Comparison of ENCODE assay signal across 9 mouse cellular contexts in the genomic region with DNA sequence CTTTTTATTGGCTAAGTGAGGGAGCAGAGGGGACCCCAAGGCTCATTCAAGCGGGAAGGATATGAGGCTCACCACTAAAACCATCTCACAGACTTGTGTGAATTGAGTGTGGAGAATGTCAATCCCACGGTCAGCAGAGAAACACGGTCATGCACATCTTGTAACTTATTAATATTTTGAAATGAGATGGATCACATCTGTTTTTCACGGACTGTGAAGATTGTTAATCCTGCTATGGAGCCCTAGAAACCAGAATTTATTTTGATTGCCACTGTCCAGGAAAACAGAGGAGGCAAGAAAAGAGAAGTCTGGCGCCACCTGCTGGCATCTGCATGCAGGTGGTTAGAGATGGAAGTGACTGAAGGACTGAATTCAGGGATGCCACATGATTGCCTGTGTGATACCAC. TPM values are rescaled to one million over a fixed set of nuclear protein-coding genes. Genes with fewer than 3 reads are reported as not detected.
DNase-seq lines count a peak whose midpoint lies in the region; ATAC-seq lines count a peak whose summit lies in the region.
"Had no signal": no experiment of that assay in that cellular context is flagged by ENCODE, and none has a peak within 500 bp of the region (broad histone marks: within the 10 kb centered on the region; RNA-seq: fewer than 3 reads in every experiment).

No protein-coding gene starts in this region.

- intact Hi-C loops in heart, postnatal 10 days (cut with DNase I): loop anchor here (1.0 kb wide), 2 partner anchors 88 to 147 kb away; no protein-coding TSS in a partner anchor
- intact Hi-C loops in heart, postnatal 25 days (cut with DNase I): loop anchor here (1.0 to 2.0 kb wide), 2 partner anchors 88 to 147 kb away; no protein-coding TSS in a partner anchor
- intact Hi-C loops in left cerebral cortex, postnatal 10 days (cut with DNase I): loop anchor here (1.0 to 10.0 kb wide), 3 partner anchors 68 to 145 kb away; no protein-coding TSS in a partner anchor

- H3K27ac ChIP-seq in intestine, embryonic 16.5 days (ENCODE audit: low read length): no peak overlapping the region
- H3K27ac ChIP-seq in midbrain, embryonic 14.5 days (replicated peaks; ENCODE audit: low read depth, low read length): no peak overlapping the region

- H3K27me3 ChIP-seq in intestine, embryonic 16.5 days (replicated peaks; ENCODE audit: control insufficient read depth, insufficient read depth, low read length): no peaks in the 10 kb centered on the region
- H3K27me3 ChIP-seq in midbrain, embryonic 14.5 days (ENCODE audit: control insufficient read depth, insufficient read depth, low read length): no peaks in the 10 kb centered on the region
- H3K27me3 ChIP-seq in splenic B cell, adult 2 months (ENCODE audit: control insufficient read depth, insufficient read depth, low read length, poor library complexity, severe bottlenecking): no peaks in the 10 kb centered on the region

- no peaks in the 10 kb centered on the region; the same call in 1 of the 2 replicates for H3K4me1 ChIP-seq in intestine, embryonic 16.5 days (ENCODE audit: control insufficient read depth, insufficient read depth, low read length)
- H3K4me1 ChIP-seq in midbrain, embryonic 14.5 days (ENCODE audit: control insufficient read depth, insufficient read depth, low read length): no peaks in the 10 kb centered on the region

- no peak overlapping the region for H3K4me2 ChIP-seq in intestine, embryonic 16.5 days (ENCODE audit: low read depth, low read length)
- H3K4me2 ChIP-seq in midbrain, embryonic 14.5 days (ENCODE audit: low read length): no peak overlapping the region

- WGBS in intestine, embryonic 16.5 days: 35% methylated on average over 5 of the region's 5 CpGs
- 41% methylated on average over 5 of the region's 5 CpGs for WGBS in midbrain, embryonic 14.5 days

- H3K4me3 ChIP-seq in intestine, embryonic 16.5 days (ENCODE audit: low read length): no peak overlapping the region
- no peak overlapping the region for H3K4me3 ChIP-seq in midbrain, embryonic 14.5 days (replicated peaks; ENCODE audit: low read depth, low read length)

- no peaks in the 10 kb centered on the region for H3K9me3 ChIP-seq in intestine, embryonic 16.5 days (ENCODE audit: control insufficient read depth, low read length)
- no peaks in the 10 kb centered on the region for H3K9me3 ChIP-seq in midbrain, embryonic 14.5 days (ENCODE audit: control insufficient read depth, low read length)

- H3K36me3 ChIP-seq in intestine, embryonic 16.5 days (ENCODE audit: control insufficient read depth, insufficient read depth, low read length): no peaks in the 10 kb centered on the region
- no peaks in the 10 kb centered on the region for H3K36me3 ChIP-seq in midbrain, embryonic 14.5 days (ENCODE audit: control insufficient read depth, insufficient read depth, low read length)
- H3K36me3 ChIP-seq in splenic B cell, adult 2 months (ENCODE audit: control insufficient read depth, insufficient read depth, low read length, poor library complexity, severe bottlenecking): no peaks in the 10 kb centered on the region

- no peak overlapping the region for H3K9ac ChIP-seq in intestine, embryonic 16.5 days (ENCODE audit: low read depth, low read length)
- no peak overlapping the region for H3K9ac ChIP-seq in midbrain, embryonic 14.5 days (replicated peaks; ENCODE audit: low read length)

- peak; percentile 55 to 79 for DNase-seq in heart, postnatal 10 days
- no peak for DNase-seq in heart, postnatal 25 days (ENCODE audit: low spot score)
- DNase-seq in cerebellum, adult 9-10 months: peak; percentile 38
- peak; percentile 14 to 85 for DNase-seq in frontal cortex, adult 2 months (ENCODE audit: extremely low spot score in 1 of 2, low spot score in 1 of 2)
- peak; percentile 60 to 78 for DNase-seq in left cerebral cortex, postnatal 10 days (ENCODE audit: extremely low spot score in 1 of 2, low spot score in 2 of 2)
- peak; percentile 90 for DNase-seq in midbrain, embryonic 14.5 days
- DNase-seq in splenic B cell, adult 2 months (ENCODE audit: low read depth, low spot score): peak; percentile 40

- ATAC-seq in intestine, embryonic 16.5 days: peak; percentile 69
- ATAC-seq in midbrain, embryonic 14.5 days (ENCODE audit: low FRiP score, low TSS enrichment): peak; percentile 77; the same call in 1 of the 2 replicates

RNA-seq across cellular contexts. Expression of a gene that starts 19.1 kb away (rescaled TPM):
- total RNA-seq in heart, postnatal 10 days (2021): not detected
- total RNA-seq in heart, postnatal 25 days (2021): not detected
- not detected in 2 replicates for polyA plus RNA-seq in frontal cortex, adult 2 months (2012; rRNA removed)
- 45.3 and 45.8 TPM in 2 replicates for polyA plus RNA-seq in intestine, embryonic 16.5 days (2015; fragmentation: Nextera tagmentation; extraction: Ambion mirVana)
- total RNA-seq in left cerebral cortex, postnatal 10 days (2021): not detected
- not detected in 2 replicates for polyA plus RNA-seq in midbrain, embryonic 14.5 days (2014; fragmentation: Nextera tagmentation; extraction: Ambion mirVana)
- total RNA-seq: neutrophil, adult 5-6 weeks had no signal

RNA-seq across cellular contexts. Expression of a gene that starts 35.5 kb away (rescaled TPM):
- not detected for total RNA-seq in heart, postnatal 10 days (2021)
- not detected for total RNA-seq in heart, postnatal 25 days (2021)
- polyA plus RNA-seq in frontal cortex, adult 2 months (2012; rRNA removed): not detected in 2 replicates
- polyA plus RNA-seq in intestine, embryonic 16.5 days (2015; fragmentation: Nextera tagmentation; extraction: Ambion mirVana): not detected in 2 replicates
- not detected for total RNA-seq in left cerebral cortex, postnatal 10 days (2021)
- not detected in 2 replicates for polyA plus RNA-seq in midbrain, embryonic 14.5 days (2014; fragmentation: Nextera tagmentation; extraction: Ambion mirVana)
- total RNA-seq: neutrophil, adult 5-6 weeks had no signal
